Mouse (Mus musculus) thymus, adult 2 months (tissue): Measurements from ENCODE around the gene Nkx3-2. TPM values are rescaled to one million over a fixed set of nuclear protein-coding genes. Genes with fewer than 3 reads are reported as not detected.

ENCODE experiments used
- DNase-seq: peaks from one replicate; pipeline ENCODE4 v3.0.0; 2021
- H3K27ac ChIP-seq: fragments of 200-500 bp; 2 replicates; pipeline ENCODE4 v1.5.1; 2012; ENCODE audit warnings: low read length, control low read depth; ENCODE audit not compliant: control insufficient read depth, insufficient read depth
- H3K27me3 ChIP-seq: fragments of 200-500 bp; 2 replicates; pipeline ENCODE4 v1.6.1; 2012; ENCODE audit warnings: mild to moderate bottlenecking, low read length, moderate library complexity, mixed read lengths; ENCODE audit not compliant: control insufficient read depth, insufficient read depth
- H3K36me3 ChIP-seq: fragments of 200-500 bp; 2 replicates; pipeline ENCODE4 v1.6.1; 2012; ENCODE audit warnings: mild to moderate bottlenecking, low read length, moderate library complexity; ENCODE audit not compliant: control insufficient read depth, insufficient read depth
- H3K4me1 ChIP-seq: fragments of 200-500 bp; replicated peaks from 2 replicates; pipeline ENCODE4 v1.6.1; 2012; ENCODE audit warnings: low read length; ENCODE audit not compliant: control insufficient read depth, insufficient read depth
- H3K4me3 ChIP-seq: fragments of 200-500 bp; 2 replicates; pipeline ENCODE4 v1.5.1; 2012; ENCODE audit warnings: mild to moderate bottlenecking, low read length, control low read depth, moderate library complexity; ENCODE audit not compliant: control insufficient read depth, insufficient read depth
- CTCF ChIP-seq: fragments of 200-500 bp; IDR thresholded peaks from 2 replicates; pipeline ENCODE4 v1.5.1; 2012; ENCODE audit warnings: mild to moderate bottlenecking, control low read depth, low read length, moderate library complexity, borderline replicate concordance; ENCODE audit not compliant: control insufficient read depth, poor library complexity, insufficient read depth; ENCODE audit errors: extremely low read depth
- POLR2A ChIP-seq: fragments of 200-500 bp; IDR thresholded peaks from 2 replicates; pipeline ENCODE4 v1.6.1; 2012; ENCODE audit warnings: mild to moderate bottlenecking, low read length, control low read depth, moderate library complexity; ENCODE audit not compliant: control insufficient read depth, poor library complexity, insufficient read depth; ENCODE audit errors: extremely low read depth
- WGBS: fragments of 180-500 bp; shearing (Covaris S2); methylation state at CpG from one replicate; pipeline ENCODE4 v1.1.7; 2018; 5-methylcytosine and 5-hydroxymethylcytosine counted together
- polyA plus RNA-seq: library from polyadenylated mRNA; depleted of rRNA; stranded (reverse); fragments of >200 nt; gene quantifications from 2 replicates; pipeline ENCODE4 v1.2.3, GENCODE M21; 2012; rRNA removed

Gene Nkx3-2
- polyA plus RNA-seq, 1 experiment, result not detected

- DNase-seq, result no peak
- Histone ChIP-seq H3K27me3 (peaks cover 11% of the 10 kb centered on the region), H3K27ac (no peak overlapping the region), H3K4me3 (no peak overlapping the region), H3K36me3 (no peaks in the 10 kb centered on the region), H3K4me1 (no peaks in the 10 kb centered on the region)
- 40% methylated on average over 4 of the region's 4 CpGs for WGBS
- no peak for TF ChIP-seq CTCF
- no peak for TF ChIP-seq POLR2A
Observed at GRCm38 (mm10) chr5:41752721-41753120, 11.6 kb downstream of the Nkx3-2 start.

DNA sequence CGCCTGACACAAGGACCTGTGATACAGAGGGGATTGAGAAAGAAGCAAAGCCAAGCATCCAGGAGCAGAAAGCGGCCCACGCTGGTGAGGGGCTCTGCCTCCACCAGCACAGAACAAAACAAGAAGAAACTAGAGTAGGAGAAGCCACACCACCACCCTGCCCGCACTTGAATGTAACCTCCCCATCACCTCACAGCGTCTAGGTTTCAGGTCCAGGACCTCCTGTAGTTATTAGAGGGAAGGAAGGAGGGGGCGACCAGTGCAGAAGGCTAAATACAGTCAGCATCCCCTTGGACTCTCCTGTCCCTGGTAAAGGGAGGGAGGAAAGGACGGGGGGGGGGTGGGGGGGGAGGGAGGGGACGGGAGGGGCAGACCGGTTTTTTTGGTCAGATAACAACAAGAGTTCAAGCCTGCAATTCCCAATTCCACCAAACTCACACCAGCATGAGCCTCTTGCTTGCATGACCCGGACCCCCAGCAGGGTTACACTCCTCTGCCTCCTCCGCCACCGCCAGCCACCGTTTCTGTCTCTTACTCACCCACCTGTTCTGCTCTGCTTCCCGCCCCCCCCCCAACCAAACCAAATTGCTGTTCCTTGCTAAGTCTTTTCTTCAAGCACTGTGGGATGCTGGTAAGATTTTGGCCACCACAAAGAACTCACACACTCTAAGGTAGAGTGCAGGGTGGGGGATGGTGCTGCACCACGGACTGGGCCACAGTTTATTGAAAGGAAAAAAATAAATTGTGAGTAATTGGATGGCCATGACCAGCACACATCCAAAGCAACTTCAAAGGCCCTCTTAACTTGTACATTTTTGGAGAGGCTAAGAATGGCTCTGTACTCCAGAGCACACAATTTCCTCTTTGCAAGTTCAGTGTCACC is 19.2 kb downstream of the Nkx3-2 start:
- H3K4me3 ChIP-seq, result no peak overlapping the region
- no peaks in the 10 kb centered on the region for H3K4me1 ChIP-seq
- TF ChIP-seq CTCF (no peak), POLR2A (no peak)
- no peaks in the 10 kb centered on the region; the same call in 1 of the 2 replicates for H3K27me3 ChIP-seq
- WGBS, result 20% methylated on average over 14 of the region's 15 CpGs
- no peak for DNase-seq
- no peak overlapping the region for H3K27ac ChIP-seq
- H3K36me3 ChIP-seq, result no peaks in the 10 kb centered on the region

DNA sequence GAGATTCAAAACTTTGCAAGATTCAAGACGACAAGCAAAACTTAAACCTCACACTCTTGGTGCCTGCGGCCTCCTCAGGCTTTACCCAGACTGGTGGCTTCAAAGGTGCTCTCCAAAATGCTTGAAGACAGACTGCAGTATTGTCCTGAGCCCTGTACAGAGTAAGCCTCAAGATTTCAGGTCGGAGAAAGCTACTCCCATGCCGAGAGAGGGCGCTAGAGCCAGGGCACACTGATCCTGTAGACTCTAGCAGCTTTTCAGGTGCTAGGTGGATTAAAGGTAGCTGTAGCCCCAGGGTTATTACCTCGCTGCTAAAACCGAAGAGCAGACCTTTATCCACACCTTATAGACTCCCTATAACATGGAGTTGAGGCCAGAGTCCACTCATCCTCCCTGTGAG is 20.1 kb downstream of the Nkx3-2 start:
- WGBS, result 30% methylated on average over 7 of the region's 7 CpGs
- no peaks in the 10 kb centered on the region; the same call in 1 of the 2 replicates for H3K27me3 ChIP-seq

GRCm38 (mm10) chr5:41738817-41739216 is 25.5 kb downstream of the Nkx3-2 start:
- Histone ChIP-seq H3K36me3 (no peaks in the 10 kb centered on the region), H3K4me1 (no peaks in the 10 kb centered on the region), H3K27me3 (no peaks in the 10 kb centered on the region), H3K27ac (no peak overlapping the region), H3K4me3 (no peak overlapping the region)
- DNase-seq, result no peak
- WGBS, result 25% methylated on average over 6 of the region's 6 CpGs
- no peak for TF ChIP-seq CTCF
- no peak for TF ChIP-seq POLR2A

More for the DNA sequence above, 20.1 kb downstream of the Nkx3-2 start:
- no peak overlapping the region for H3K27ac ChIP-seq
- TF ChIP-seq CTCF (no peak), POLR2A (no peak)
- no peaks in the 10 kb centered on the region for H3K36me3 ChIP-seq
- no peaks in the 10 kb centered on the region for H3K4me1 ChIP-seq
- DNase-seq, result no peak
- no peak overlapping the region for H3K4me3 ChIP-seq

GRCm38 (mm10) chr5:41737039-41737438 is 27.3 kb downstream of the Nkx3-2 start:
- 92% methylated on average over 5 of the region's 5 CpGs for WGBS
- DNase-seq, result no peak
- Histone ChIP-seq H3K4me1 (no peaks in the 10 kb centered on the region), H3K4me3 (no peak overlapping the region), H3K27ac (no peak overlapping the region), H3K36me3 (no peaks in the 10 kb centered on the region), H3K27me3 (no peaks in the 10 kb centered on the region)
- TF ChIP-seq CTCF (no peak), POLR2A (no peak)

DNA sequence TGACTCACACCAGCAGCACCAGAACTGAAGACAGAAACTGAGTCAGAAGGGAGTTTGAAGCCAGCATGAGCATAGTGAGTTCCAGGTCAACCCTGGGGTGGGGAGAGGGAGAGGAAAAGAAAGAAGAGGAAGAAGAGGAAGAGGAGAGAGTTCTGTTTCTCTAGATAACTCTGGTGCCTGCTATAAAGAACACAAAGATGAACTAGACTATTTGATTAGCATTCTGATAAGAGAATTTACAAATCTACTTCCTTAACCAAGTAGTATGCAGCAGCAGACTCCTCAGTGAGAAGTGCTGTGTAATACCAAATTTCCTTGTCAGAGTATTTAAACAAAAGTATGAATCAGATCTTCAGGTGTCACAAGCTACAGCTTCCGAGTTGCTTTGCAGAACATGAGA is 37.3 kb downstream of the Nkx3-2 start:
- no peak for DNase-seq
- Histone ChIP-seq H3K4me1 (no peaks in the 10 kb centered on the region), H3K27ac (no peak overlapping the region), H3K4me3 (no peak overlapping the region), H3K36me3 (no peaks in the 10 kb centered on the region), H3K27me3 (no peaks in the 10 kb centered on the region)
- 39% methylated on average over 1 of the region's 1 CpGs for WGBS
- no peak for TF ChIP-seq CTCF

- WGBS, result 94% methylated on average over 6 of the region's 6 CpGs
- Histone ChIP-seq H3K27ac (no peak overlapping the region), H3K4me1 (no peaks in the 10 kb centered on the region), H3K4me3 (no peak overlapping the region), H3K36me3 (no peaks in the 10 kb centered on the region), H3K27me3 (no peaks in the 10 kb centered on the region)
- no peak for TF ChIP-seq POLR2A
- no peak for TF ChIP-seq CTCF
- no peak for DNase-seq
Observed at GRCm38 (mm10) chr5:41725573-41725972, 38.7 kb downstream of the Nkx3-2 start.

Other genes starting within 250 kb of the Nkx3-2 start
- gene Rab28, start 56.3 kb downstream of the Nkx3-2 start, polyA plus RNA-seq, result 16.6 and 18.3 TPM in 2 replicates
- gene Bod1l, start 79.8 kb upstream of the Nkx3-2 start, polyA plus RNA-seq, result 7.5 and 8.4 TPM in 2 replicates